Mouse (Mus musculus): Measurements from ENCODE around the gene Hnf1a. TPM values are rescaled to one million over a fixed set of nuclear protein-coding genes. Genes with fewer than 3 reads are reported as not detected.

Gene Hnf1a
- polyA plus RNA-seq, 1 experiment from 2014 or later, result 0.05 TPM

DNA sequence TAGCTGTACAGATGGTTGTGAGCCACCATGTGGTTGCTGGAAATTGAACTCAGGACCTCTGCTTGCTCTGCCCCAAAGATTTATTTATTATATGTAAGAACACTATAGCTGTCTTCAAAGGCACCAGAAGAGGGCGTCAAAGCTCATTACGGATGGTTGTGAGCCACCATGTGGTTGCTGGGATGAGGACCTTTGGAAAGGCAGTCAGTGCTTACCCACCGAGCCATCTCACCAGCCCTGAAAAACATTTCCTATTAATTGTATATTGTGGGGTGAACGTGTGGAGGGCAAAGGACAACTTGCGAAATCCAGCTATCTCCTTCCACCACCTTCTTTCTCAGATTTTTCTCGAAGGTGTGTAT is 8.0 kb upstream of the Hnf1a start:
- Histone ChIP-seq H3K36me3 (no peaks in the 10 kb centered on the region), H3K27ac (replicated peaks) (no peak overlapping the region), H3K4me2 (peak overlapping the region; percentile 76), H3K4me1 (peaks cover 16% of the 10 kb centered on the region), H3K27me3 (replicated peaks) (peaks cover 4% of the 10 kb centered on the region; the same call in 1 of the 2 replicates), H3K4me3 (replicated peaks) (peak overlapping the region; percentile 15; the same call in 1 of the 2 replicates), H3K9me3 (replicated peaks) (no peaks in the 10 kb centered on the region), H3K9ac (replicated peaks) (no peak overlapping the region; the same call in 1 of the 2 replicates)
- WGBS, result 6% methylated on average over 6 of the region's 6 CpGs
- ATAC-seq (ENCODE audit: low FRiP score), result peak; percentile 14; the same call in 1 of the 2 replicates

DNA sequence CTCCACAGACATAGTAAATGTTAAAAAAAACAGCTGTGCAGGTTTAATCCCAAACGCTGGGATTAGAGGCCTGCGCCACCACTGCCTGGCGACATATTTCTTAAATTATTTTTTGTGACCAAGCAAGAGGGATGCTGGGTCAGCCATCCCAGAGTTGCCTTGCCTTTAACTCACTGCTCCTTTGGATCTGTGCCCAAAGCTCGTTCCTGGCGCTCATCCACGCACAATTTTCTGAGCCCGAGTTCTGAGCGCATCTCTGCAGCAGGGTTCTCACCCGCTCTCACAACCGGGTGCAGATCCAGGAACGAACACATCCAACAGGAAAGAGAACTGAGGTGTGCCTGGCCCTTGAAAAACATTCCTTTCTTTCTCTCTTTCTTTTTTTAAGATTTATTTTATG is 7.6 kb upstream of the Hnf1a start:
- ATAC-seq (ENCODE audit: low FRiP score), result no peak
- no peak overlapping the region for H3K4me2 ChIP-seq
- no peaks in the 10 kb centered on the region for H3K36me3 ChIP-seq
- peaks cover 16% of the 10 kb centered on the region for H3K4me1 ChIP-seq
- no peaks in the 10 kb centered on the region for H3K9me3 ChIP-seq (replicated peaks)
- WGBS, result 64% methylated on average over 11 of the region's 11 CpGs
- H3K27ac ChIP-seq (replicated peaks), result no peak overlapping the region
- peaks cover 4% of the 10 kb centered on the region; the same call in 1 of the 2 replicates for H3K27me3 ChIP-seq (replicated peaks)
- no peak overlapping the region for H3K9ac ChIP-seq (replicated peaks)
- no peak overlapping the region for H3K4me3 ChIP-seq (replicated peaks)

DNA sequence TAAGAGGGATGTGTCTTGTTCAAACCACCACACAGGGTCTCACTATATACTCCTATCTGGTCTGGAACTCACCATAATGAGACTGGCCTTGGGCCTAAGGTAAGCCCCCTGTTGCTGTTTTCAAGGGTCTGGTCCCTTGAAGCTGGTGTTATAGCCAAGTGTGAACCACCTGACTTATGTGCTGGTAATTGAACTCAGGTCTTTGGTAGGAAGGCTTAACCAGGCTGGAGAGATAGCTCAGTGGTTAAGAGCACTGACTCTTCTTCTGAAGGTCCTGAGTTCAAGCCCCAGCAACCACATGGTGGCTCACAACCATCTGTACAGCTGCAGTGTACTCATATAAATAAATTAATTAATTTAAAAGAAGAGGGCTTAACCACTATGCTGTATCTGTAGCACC is 6.0 kb upstream of the Hnf1a start:
- peaks cover 4% of the 10 kb centered on the region; the same call in 1 of the 2 replicates for H3K27me3 ChIP-seq (replicated peaks)
- no peak overlapping the region for H3K27ac ChIP-seq (replicated peaks)
- no peak overlapping the region for H3K9ac ChIP-seq (replicated peaks)
- ATAC-seq (ENCODE audit: low FRiP score), result no peak
- no peaks in the 10 kb centered on the region for H3K36me3 ChIP-seq
- peaks cover 16% of the 10 kb centered on the region for H3K4me1 ChIP-seq
- H3K4me3 ChIP-seq (replicated peaks), result no peak overlapping the region
- no peak overlapping the region for H3K4me2 ChIP-seq
- H3K9me3 ChIP-seq (replicated peaks), result no peaks in the 10 kb centered on the region

DNA sequence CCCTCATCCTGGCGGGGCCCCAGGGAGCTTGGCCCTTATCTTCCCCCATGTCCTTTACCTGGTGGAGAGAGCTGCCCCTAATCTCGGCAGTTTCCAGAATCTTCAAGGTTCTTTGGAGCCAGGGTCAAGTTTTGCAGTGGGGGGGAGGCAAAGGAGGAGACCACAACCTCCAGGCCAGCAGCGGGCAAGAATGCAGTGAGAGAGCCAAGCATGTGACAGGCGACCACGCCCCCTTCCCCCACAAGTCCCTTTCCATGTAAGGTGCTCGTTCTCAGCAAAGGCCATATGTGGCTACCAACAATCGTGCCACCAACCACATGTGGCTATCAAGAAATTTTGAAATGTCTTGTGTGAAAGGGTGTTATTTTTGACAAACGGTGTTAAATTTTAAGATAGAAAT is 2.2 kb upstream of the Hnf1a start:
- Histone ChIP-seq H3K9ac (replicated peaks) (no peak overlapping the region), H3K9me3 (replicated peaks) (no peaks in the 10 kb centered on the region), H3K4me2 (no peak overlapping the region), H3K4me1 (peaks cover 12% of the 10 kb centered on the region; the same call in 1 of the 2 replicates), H3K36me3 (no peaks in the 10 kb centered on the region), H3K4me3 (replicated peaks) (no peak overlapping the region), H3K27me3 (replicated peaks) (no peaks in the 10 kb centered on the region), H3K27ac (replicated peaks) (no peak overlapping the region)
- ATAC-seq (ENCODE audit: low FRiP score), result no peak
- WGBS, result 88% methylated on average over 8 of the region's 8 CpGs

DNA sequence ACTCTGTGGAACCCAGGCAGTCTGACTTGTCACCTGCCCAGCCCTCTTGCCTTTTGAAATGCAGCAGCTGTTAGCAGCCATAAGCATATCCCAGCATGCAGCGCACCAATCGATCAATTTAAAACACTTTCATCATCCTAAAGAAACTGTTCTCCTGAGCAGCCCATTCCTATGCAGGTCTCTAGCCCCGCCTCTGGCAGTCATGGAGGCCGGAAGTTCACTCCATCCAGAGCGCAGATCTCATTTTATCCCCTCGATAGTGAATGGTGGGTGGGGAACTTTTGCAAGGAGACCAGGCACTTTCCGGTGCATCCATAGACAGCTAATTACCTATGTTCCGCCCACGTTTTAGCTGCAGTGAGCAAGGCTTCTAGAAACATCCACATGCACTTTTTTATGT is 1.3 kb upstream of the Hnf1a start:
- H3K27ac ChIP-seq (replicated peaks), result no peak overlapping the region
- H3K4me1 ChIP-seq, result peaks cover 15% of the 10 kb centered on the region; the same call in 1 of the 2 replicates
- no peak overlapping the region for H3K9ac ChIP-seq (replicated peaks)
- H3K27me3 ChIP-seq (replicated peaks), result peaks cover 4% of the 10 kb centered on the region; the same call in 1 of the 2 replicates
- H3K4me3 ChIP-seq (replicated peaks), result no peak overlapping the region
- WGBS, result 81% methylated on average over 9 of the region's 9 CpGs
- H3K9me3 ChIP-seq (replicated peaks), result no peaks in the 10 kb centered on the region
- ATAC-seq (ENCODE audit: low FRiP score), result no peak
- H3K36me3 ChIP-seq, result no peaks in the 10 kb centered on the region
- H3K4me2 ChIP-seq, result no peak overlapping the region

DNA sequence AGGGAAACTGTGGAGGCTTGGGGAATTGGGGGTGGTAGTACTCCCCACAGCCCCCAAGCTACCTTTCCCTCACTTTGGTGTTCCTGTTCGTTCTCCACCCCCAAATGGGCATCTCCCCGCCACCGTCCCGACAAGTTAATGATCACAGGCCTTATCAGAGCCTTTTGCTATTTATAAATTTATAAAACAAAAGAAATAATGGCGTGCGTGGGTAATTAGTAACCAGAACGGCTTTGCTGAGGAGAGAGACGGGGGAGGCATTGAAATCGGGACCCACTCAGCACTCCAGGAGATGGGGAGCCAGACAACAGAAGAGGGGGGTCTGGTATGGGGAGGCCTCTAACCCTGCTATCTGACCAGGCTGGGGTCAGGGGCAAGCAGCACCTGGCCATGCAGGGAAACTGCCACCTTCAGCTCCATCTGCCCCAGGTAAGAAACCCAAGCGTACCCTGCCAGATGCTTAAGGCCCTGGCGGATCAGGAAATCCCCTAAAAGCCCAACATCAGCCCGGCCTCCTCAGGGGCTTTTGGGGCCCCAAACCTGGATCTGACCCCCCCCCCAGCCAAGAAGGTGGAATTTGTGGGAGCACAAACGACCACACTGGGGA is 1.2 kb downstream of the Hnf1a start:
- whole genome bisulfite sequencing, result 42% methylated on average over 13 of the region's 13 CpGs
- no peak overlapping the region for H3K4me3 ChIP-seq (replicated peaks)
- H3K4me1 ChIP-seq, result peaks cover 15% of the 10 kb centered on the region; the same call in 1 of the 2 replicates
- H3K9me3 ChIP-seq (replicated peaks), result no peaks in the 10 kb centered on the region
- H3K9ac ChIP-seq (replicated peaks), result no peak overlapping the region
- no peak overlapping the region for H3K4me2 ChIP-seq
- peaks cover 5% of the 10 kb centered on the region; the same call in 1 of the 2 replicates for H3K27me3 ChIP-seq (replicated peaks)
- H3K27ac ChIP-seq (replicated peaks), result no peak overlapping the region
- ATAC-seq (ENCODE audit: low FRiP score), result no peak
- H3K36me3 ChIP-seq, result no peaks in the 10 kb centered on the region

DNA sequence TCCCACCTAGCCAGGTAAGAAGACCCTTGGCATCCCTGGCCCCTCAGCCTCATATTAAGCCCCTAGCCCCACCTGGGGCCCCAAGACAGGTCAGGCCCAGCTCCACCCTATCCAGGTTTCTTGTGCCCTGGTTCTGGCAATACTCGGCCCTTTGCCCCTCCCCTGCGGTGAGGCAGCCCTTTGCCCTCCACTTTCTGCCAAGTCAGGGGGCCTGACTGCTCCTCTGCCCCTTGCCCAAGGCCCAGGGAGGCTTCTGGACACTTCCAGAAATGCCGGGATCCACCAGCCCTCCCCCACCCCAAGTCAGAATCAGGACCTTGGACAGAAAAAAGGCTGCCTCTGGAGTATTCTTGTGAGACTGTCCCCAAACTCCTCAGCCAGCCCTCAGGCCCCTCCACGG is 1.8 kb downstream of the Hnf1a start:
- Histone ChIP-seq H3K27me3 (replicated peaks) (peaks cover 5% of the 10 kb centered on the region; the same call in 1 of the 2 replicates), H3K27ac (replicated peaks) (no peak overlapping the region), H3K4me3 (replicated peaks) (no peak overlapping the region), H3K36me3 (no peaks in the 10 kb centered on the region), H3K9ac (replicated peaks) (no peak overlapping the region), H3K4me1 (peaks cover 15% of the 10 kb centered on the region; the same call in 1 of the 2 replicates), H3K4me2 (no peak overlapping the region), H3K9me3 (replicated peaks) (no peaks in the 10 kb centered on the region)
- no peak for ATAC-seq (ENCODE audit: low FRiP score)
- WGBS, result 10% methylated on average over 4 of the region's 4 CpGs

DNA sequence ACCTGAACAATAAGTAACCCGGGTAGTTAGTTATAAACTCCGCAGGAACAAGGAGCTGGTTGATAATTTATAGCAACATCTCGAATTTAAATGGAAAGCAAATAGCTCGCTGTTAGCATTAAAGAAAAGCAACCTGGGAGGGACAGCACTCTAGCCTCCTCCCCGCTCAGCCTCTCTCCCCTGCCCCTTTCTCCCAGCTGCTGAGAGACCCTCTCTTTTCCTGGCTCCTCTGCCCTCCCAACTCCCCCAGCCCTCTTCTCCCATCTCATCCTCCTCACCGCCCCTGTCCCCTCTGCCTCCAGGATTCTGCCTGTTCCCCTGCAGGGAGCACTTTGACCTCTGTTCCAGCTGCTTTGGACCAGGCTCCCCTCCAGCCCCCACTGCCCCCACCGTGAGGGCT is 2.2 kb downstream of the Hnf1a start:
- Histone ChIP-seq H3K4me1 (peaks cover 15% of the 10 kb centered on the region; the same call in 1 of the 2 replicates), H3K9ac (replicated peaks) (no peak overlapping the region), H3K27ac (replicated peaks) (no peak overlapping the region), H3K4me3 (replicated peaks) (no peak overlapping the region), H3K36me3 (no peaks in the 10 kb centered on the region), H3K27me3 (replicated peaks) (peaks cover 5% of the 10 kb centered on the region; the same call in 1 of the 2 replicates), H3K9me3 (replicated peaks) (no peaks in the 10 kb centered on the region), H3K4me2 (no peak overlapping the region)
- ATAC-seq (ENCODE audit: low FRiP score), result no peak
- 5% methylated on average over 7 of the region's 7 CpGs for WGBS

DNA sequence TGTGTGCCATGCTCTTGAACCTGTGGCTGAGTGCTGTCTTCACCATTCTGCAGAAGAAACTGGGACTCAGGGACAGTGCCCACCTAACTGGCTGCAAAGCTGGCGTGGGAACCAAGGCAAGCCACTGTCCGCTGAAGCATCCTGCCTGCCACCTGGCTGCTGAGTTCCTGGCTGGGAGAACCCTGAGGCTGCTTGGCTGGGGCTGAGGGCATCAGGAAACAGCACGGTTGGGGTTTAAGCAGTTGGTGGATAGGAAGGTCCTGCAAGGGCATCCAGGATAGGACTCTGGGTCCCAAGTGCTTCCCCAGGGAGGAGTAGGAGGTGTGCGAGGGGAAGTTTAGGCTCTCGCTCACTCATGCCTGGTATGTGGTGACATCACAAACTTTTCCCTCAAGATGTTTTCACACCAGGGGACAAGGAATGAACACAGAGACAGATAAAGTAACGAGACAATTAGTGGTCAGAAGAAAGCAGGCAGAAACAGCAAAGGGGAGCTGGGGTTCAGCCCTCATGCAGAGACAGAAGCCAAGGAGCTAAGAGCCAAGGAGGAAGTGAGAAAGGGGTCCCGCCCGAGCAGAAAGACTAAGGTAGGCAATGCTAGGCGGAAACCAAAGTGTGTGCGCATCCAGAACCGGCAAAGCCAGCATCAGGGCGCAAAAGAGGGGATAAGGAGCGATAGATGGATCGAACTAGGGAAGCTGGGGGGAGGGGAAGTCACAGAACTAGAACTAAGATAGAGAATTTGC is 3.2 kb downstream of the Hnf1a start:
- WGBS, result 35% methylated on average over 14 of the region's 14 CpGs
- peaks cover 5% of the 10 kb centered on the region; the same call in 1 of the 2 replicates for H3K27me3 ChIP-seq (replicated peaks)
- no peak for ATAC-seq (ENCODE audit: low FRiP score)

DNA sequence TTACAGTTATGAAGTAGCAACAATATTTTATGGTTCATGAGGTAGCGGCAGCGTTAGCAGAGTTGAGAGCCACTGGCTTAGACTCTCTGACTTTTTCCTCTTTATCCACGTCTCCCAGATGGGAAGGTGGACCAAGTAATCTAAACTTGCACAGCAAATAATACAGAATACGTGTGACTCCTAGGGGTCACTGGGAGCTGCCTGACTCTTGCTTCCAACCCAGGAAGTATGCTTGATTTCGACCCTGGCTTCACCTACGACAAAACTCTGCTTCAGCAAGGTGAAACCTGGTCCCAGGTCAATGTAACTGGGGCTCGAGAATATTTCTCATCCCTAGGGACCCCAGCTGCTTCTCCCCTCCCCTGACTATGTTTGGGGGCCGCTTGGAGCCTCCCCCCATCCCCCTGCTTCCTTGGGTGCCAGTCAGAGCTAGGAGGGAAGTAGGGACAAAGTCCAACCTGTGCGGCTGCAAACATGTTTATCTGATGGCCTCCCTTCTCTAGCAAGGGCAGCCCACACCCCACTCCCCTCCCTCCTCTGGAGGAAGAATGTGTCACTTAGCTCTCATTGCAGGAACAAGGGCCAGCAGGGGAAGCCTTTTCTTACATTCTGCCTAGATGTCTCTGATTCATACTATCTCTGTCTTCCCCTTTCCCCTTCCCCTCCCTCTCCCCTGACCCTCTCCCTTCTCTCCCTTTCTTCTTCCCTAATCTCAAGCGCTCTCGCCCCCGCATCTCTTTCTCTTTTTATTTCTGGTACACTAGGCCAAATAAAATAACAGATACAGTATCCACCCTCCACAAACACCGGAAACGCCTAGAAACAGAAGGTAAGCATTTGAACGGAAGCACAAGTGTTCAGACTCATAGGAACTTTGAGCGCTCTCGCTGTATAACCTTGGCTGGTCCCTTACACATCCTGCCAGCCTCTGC is 5.7 kb downstream of the Hnf1a start:
- Histone ChIP-seq H3K9me3 (replicated peaks) (no peaks in the 10 kb centered on the region), H3K4me1 (peaks cover 15% of the 10 kb centered on the region; the same call in 1 of the 2 replicates), H3K4me2 (no peak overlapping the region), H3K4me3 (replicated peaks) (no peak overlapping the region), H3K27ac (replicated peaks) (no peak overlapping the region), H3K27me3 (replicated peaks) (peaks cover 5% of the 10 kb centered on the region; the same call in 1 of the 2 replicates), H3K36me3 (no peaks in the 10 kb centered on the region), H3K9ac (replicated peaks) (no peak overlapping the region)
- WGBS, result 67% methylated on average over 17 of the region's 17 CpGs
- no peak for ATAC-seq (ENCODE audit: low FRiP score)

More for the DNA sequence above, 3.2 kb downstream of the Hnf1a start:
- Histone ChIP-seq H3K4me3 (replicated peaks) (no peak overlapping the region), H3K36me3 (no peaks in the 10 kb centered on the region), H3K9me3 (replicated peaks) (no peaks in the 10 kb centered on the region), H3K27ac (replicated peaks) (no peak overlapping the region), H3K4me2 (no peak overlapping the region), H3K9ac (replicated peaks) (no peak overlapping the region), H3K4me1 (peaks cover 15% of the 10 kb centered on the region; the same call in 1 of the 2 replicates)

DNA sequence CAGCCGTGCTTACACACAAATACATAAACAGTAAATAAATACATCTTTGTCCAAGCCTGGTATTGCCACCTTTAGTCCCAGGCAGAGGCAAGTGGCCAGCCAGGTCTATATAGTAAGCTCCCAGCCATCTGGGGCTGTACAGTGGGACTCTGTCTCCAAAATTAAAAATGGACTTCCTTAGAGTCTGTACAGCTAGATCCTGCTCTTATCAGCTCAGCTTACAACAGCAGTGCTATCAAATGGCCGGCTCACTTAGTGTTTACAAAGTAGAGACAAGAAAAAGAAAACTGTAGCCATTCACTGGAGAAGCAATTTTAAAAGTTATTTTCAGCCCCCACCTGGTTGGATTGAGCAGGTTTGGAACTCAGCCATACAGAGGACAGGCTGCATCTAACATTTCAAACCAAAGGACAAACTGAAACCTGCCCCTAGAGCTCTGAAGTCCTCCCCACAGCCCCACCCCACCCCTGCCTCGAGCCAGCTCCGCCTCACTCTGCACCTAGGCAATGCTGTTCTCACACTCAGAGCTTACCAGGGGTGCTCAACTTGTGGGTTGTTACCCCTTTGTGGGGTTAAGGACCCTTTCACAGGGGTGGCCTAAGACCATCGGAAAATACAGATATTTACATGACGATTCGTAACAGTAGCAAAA is 6.5 kb downstream of the Hnf1a start:
- Histone ChIP-seq H3K4me1 (peaks cover 15% of the 10 kb centered on the region; the same call in 1 of the 2 replicates), H3K36me3 (no peaks in the 10 kb centered on the region), H3K4me2 (no peak overlapping the region), H3K27me3 (replicated peaks) (peaks cover 5% of the 10 kb centered on the region; the same call in 1 of the 2 replicates), H3K9me3 (replicated peaks) (no peaks in the 10 kb centered on the region), H3K9ac (replicated peaks) (no peak overlapping the region), H3K27ac (replicated peaks) (no peak overlapping the region), H3K4me3 (replicated peaks) (no peak overlapping the region)
- no peak for ATAC-seq (ENCODE audit: low FRiP score)
- 63% methylated on average over 7 of the region's 7 CpGs for WGBS

All from neural tube, embryonic 15.5 days (tissue).